Mouse (Mus musculus) E14TG2a.4 (cell line): ENCODE data around the gene Prr12.

Source experiments
- CTCF ChIP-seq: conservative IDR thresholded peaks from 2 replicates; pipeline ENCODE4 v1.5.1; 2014; ENCODE audit warnings: low read length
- NANOG ChIP-seq: IDR thresholded peaks from 2 replicates; pipeline ENCODE4 v1.6.1; 2014; ENCODE audit warnings: borderline replicate concordance, low read length, mixed read lengths
- POU5F1 ChIP-seq: IDR thresholded peaks from 2 replicates; pipeline ENCODE4 v1.6.1; 2014; ENCODE audit warnings: low read length, borderline replicate concordance

DNA sequence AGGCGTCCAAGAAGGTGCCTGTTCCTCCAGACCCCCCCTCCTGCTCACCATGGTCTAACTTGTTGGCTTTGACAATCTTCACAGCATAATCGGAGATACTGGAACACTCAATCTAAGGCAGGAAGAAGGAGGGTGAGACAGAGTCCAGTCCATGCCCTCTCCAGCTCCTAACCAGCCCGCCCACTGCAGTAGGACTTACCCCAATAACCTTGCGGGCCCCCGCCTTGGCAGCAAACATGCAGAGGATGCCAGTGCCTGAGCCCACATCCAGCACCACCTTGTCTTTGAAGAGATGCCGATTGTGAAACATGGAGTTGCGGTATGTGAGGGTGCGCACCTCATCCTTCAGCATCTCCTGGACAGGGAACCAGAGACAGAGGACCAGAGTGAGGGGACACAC is 71.1 kb downstream of the Prr12 start:
- no peak for TF ChIP-seq CTCF
- no peak for TF ChIP-seq POU5F1
- TF ChIP-seq NANOG: no peak
